30 mouse cellular contexts compared by ENCODE assay signal in the genomic region with DNA sequence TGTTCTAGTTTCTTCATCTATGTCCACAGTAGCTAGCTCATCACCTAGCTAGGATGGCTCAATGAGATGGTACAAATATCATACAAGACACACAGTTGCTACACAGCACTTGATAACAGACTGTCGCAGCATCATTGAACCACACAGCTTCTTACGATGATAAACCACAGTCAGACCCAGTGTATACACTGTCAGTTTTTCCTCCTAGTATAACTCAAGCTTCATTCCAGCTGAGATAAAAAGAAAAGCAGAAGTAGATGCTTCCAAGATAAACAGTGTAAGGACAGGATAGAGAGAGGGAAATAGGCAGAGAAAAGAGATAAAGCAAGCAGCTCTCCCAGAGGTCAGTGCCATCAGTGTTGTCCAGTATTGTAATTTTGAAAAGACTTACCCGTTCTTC.
"Had no signal": no experiment of that assay in that cellular context is flagged by ENCODE, and none has a peak within 500 bp of the region (broad histone marks: within the 10 kb centered on the region; RNA-seq: fewer than 3 reads in every experiment).

No protein-coding gene starts in this region.

- H3K27me3 ChIP-seq: liver, embryonic 13.5 days; lung, embryonic 15.5 days; megakaryocyte, embryonic 14.5 days; midbrain, embryonic 15.5 days; neural tube, embryonic 12.5 days had no signal

- H3K9ac ChIP-seq: limb, embryonic 12.5 days; limb, embryonic 13.5 days; limb, embryonic 15.5 days; liver, embryonic 13.5 days; liver, embryonic 14.5 days; liver, embryonic 15.5 days; liver, postnatal 0 days; lung, embryonic 14.5 days; lung, embryonic 15.5 days; midbrain, embryonic 12.5 days; midbrain, embryonic 13.5 days; midbrain, embryonic 15.5 days; neural tube, embryonic 12.5 days had no signal

- ATAC-seq: liver, postnatal 0 days; lung, postnatal 0 days; midbrain, embryonic 13.5 days; midbrain, embryonic 15.5 days; midbrain, embryonic 16.5 days had no signal

- DNase-seq: left cerebral cortex, postnatal 4 days; liver; liver, embryonic 13.5 days; liver, postnatal 0 days; lung, adult 18-20 months; lung, adult 2 months; lung, embryonic 14.5 days; lung, postnatal 10 days; lung, postnatal 14 days; lung, postnatal 36 days; lung, postnatal 4 days; midbrain, embryonic 14.5 days had no signal

- H3K9me3 ChIP-seq: limb, embryonic 10.5 days; limb, embryonic 15.5 days; liver, embryonic 13.5 days; liver, embryonic 15.5 days; lung, embryonic 15.5 days; midbrain, embryonic 10.5 days; midbrain, embryonic 13.5 days; midbrain, embryonic 15.5 days; neural tube, embryonic 12.5 days had no signal

- H3K4me1 ChIP-seq: limb, embryonic 15.5 days; lung, embryonic 15.5 days; megakaryocyte, embryonic 14.5 days; midbrain, embryonic 10.5 days; midbrain, embryonic 12.5 days; midbrain, embryonic 13.5 days; midbrain, embryonic 15.5 days; neural tube, embryonic 12.5 days had no signal

- H3K4me2 ChIP-seq: limb, embryonic 12.5 days; limb, embryonic 13.5 days; limb, embryonic 15.5 days; liver, embryonic 13.5 days; liver, embryonic 15.5 days; lung, embryonic 14.5 days; lung, embryonic 15.5 days; midbrain, embryonic 11.5 days; midbrain, embryonic 12.5 days; midbrain, embryonic 13.5 days; midbrain, embryonic 15.5 days; neural tube, embryonic 12.5 days had no signal

- H3K27ac ChIP-seq: limb, embryonic 10.5 days; limb, embryonic 12.5 days; limb, embryonic 13.5 days; limb, embryonic 15.5 days; liver, embryonic 13.5 days; liver, embryonic 14.5 days; liver, embryonic 15.5 days; lung, embryonic 15.5 days; macrophage; midbrain, embryonic 10.5 days; midbrain, embryonic 12.5 days; midbrain, embryonic 13.5 days; midbrain, embryonic 15.5 days; neural tube, embryonic 12.5 days had no signal

- H3K36me3 ChIP-seq: limb, embryonic 10.5 days; limb, embryonic 12.5 days; limb, embryonic 13.5 days; limb, embryonic 15.5 days; liver, embryonic 13.5 days; liver, embryonic 15.5 days; lung, embryonic 15.5 days; midbrain, embryonic 10.5 days; midbrain, embryonic 12.5 days; midbrain, embryonic 13.5 days; midbrain, embryonic 15.5 days; neural tube, embryonic 12.5 days had no signal

- H3K4me3 ChIP-seq: limb, embryonic 10.5 days; limb, embryonic 12.5 days; limb, embryonic 13.5 days; limb, embryonic 15.5 days; liver, embryonic 13.5 days; liver, embryonic 15.5 days; lung, embryonic 15.5 days; megakaryocyte, embryonic 14.5 days; midbrain, embryonic 10.5 days; midbrain, embryonic 12.5 days; midbrain, embryonic 13.5 days; midbrain, embryonic 15.5 days; myocyte; neural tube, embryonic 12.5 days had no signal
